Mouse (Mus musculus): Measurements from ENCODE around the gene Cst3.
A peak's percentile ranks its signal among the peaks of the same experiment; 100 is the strongest.

The Cst3 gene

DNA sequence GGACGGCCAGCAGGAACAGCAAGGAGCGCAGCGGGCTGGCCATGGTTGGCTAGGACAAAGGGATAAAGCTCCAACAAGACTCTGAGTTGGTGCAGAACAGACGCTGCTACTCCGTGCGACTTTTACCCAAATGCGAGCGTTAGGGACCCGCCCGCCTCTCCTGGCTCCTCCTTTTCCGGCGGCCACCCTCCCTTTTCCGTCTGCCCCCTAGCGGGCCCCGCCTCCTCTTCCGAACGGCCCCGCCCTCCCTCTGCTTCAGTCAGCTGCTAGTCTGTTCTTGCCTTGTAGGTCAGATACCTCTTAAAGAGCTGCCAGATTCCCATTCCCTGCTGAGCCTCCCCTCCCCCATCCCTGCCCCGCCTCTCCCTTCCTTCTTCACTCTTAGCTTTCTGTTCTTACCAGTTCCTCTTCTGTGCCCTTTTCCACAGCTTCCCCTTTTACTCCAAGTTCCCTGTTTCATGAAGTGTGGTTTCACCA, at the start of gene Cst3:
Gene Cst3 (minus strand): TSS at position 358 of the 477 bp plus-strand sequence.
- DNase-seq: peak; percentile 82

DNA sequence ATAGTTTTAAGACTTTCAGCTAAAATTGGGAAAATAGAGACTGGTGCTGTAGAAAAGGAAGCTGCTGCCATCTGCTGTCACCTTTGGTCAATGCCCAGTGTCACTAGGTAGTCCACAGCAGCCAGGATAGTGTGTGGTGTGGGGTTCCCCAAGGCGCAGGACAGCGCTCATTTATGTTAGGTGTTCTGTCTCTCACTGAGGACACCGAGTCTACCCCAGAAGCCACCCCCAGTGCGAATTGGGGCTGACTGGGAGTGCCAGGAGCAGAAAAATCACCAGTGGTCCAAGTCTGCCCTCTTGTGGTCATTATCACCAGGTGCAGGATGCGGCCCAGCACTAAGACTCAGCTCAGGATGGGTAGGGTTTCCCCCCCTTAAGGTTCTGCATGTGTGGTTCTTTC, 26.8 kb upstream of the Cst3 start:
- DNase-seq: peak; percentile 44

DNA sequence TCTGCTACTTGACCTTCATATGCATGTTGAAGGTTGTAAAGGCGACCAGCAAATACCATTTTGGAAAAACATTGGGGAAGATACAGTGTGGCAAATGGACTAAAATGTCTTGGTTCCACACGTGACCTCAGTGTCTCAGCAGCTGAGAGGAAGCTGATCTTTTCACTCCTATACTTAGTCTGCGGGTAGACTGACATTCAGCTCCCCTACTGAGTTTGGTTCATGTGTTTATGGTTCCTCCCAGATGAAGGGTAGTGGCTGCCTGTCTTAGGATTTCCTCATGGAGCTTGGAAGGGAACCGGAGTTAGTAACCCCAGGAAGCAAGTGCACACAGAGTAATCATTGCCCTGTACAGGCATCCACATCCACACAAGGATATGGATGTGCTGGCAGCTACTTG, 24.8 kb upstream of the Cst3 start:
- no peak for DNase-seq

DNA sequence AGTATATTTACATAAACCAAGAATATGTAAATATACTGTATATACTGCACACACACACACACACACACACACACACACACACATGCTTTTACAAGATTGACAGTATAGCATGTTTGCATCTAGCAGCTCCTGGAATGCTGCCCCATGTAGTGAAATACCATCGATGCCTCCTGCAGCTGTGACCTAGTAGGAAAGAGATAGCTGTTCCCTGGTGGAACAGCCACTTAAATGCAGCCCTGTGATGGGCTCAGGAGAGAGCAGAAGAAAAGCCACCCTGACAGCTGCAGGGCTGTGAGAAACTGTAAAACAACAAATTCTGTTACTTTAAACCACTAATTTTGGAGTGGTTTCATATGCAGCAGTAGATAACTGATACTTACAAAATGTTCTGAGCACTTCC, 20.7 kb upstream of the Cst3 start:
- no peak for DNase-seq

DNA sequence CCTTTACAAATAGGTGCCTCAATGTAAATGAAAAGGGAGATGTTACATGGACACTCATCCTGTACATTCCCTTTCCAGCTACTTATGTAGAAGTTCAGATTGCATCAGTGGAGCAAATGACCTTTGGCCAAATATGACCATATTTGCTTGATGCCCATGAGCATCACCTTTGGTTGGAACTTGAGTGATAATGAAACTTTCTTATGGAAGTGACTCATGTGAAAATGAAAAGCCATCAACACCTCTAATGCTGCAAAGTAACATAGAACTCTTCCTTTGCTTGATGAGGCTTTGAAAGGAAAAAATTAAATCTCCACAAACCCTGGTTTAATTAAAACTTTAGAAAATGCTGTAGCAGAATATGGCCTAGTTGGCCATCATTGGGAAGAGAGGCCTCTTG, 17.6 kb upstream of the Cst3 start:
- DNase-seq: no peak

DNA sequence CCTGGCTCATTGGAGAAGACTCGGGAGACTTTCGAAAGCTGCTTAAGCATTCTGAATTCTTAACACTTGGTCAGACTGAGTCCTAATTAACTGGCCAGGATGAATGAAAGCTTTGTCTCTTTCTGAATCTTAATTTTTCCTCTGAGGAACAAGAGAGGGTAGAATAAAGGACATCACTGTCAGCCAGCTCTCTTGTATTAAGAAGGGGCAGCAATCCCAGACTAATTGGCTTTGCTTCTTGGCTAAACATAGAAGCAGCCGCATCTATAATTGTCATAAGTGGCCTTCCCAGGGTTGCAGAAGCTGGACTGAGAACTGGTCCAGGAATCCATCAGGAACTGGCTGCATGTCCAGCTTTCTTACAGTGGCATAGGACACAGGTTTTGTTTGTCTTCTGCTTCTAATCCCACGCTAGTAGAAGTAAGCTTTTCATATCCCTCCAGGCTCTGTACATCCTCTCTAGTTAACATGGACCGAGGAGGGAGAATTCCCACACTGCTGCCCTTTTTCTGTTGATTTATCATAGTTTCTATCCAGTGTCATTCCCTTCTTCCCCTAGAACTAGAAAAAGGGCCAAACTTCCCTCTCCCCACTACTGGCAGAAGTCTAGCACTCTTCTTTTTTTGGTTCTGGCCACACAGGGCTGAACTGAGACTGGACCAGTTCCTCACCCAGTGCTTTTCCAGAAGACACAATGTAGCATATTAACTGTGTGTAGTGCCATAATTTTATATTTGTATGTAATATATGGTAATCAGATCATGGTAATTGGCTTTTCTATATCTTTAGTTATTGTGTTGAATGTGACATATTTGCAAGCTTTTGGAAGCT, 14.7 kb upstream of the Cst3 start:
- DNase-seq: no peak

DNA sequence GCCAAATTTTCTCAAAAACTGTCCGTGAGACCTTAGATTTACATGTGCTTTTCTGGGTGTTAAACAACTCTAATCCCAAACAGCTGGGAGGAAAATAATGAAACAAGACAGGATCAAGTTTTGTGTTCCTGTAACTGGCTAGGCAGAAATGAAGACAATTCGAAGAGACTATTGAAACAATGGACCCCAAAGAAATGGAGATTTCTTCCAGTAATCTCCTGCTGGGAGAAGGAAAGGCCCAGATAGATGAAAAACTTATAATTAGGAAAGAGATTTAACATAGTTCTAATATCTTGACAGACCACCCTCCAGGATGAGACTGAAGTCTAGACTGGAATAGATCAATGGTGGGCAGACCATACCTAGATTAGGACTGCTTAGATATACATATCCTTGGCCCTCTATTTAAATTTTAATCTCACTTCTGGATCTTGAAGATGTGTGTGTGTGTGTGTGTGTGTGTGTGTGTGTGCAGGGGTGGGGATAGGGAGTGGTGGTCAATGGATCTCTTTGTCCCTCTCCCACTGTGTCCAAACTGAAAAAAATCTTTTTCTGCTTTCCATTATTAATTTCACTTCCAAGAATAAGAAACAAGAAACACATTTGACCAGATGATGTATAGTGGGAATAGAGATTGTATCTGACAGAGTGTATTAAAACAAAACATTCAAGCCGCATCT, 14.0 kb upstream of the Cst3 start:
- DNase-seq: no peak

DNA sequence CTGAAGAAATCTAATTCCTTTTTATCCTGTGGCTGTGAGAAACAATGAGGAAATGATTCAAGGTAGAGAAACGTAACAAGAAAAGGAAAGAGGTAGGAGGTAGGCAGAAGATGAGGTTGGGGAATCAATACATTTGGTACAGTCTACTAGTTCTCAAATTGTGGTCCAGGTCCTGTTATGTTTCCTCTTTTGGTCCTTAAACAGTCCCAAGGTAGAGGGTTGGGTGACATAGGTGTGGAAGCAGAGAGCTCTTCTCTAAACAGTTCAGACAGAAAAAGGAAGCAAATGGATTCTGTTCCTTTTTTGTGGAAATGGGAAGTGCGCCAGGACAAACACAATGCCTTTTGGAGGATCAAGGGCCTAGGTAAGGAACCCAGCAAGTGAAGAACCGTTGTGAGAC, 13.4 kb upstream of the Cst3 start:
- DNase-seq: no peak

DNA sequence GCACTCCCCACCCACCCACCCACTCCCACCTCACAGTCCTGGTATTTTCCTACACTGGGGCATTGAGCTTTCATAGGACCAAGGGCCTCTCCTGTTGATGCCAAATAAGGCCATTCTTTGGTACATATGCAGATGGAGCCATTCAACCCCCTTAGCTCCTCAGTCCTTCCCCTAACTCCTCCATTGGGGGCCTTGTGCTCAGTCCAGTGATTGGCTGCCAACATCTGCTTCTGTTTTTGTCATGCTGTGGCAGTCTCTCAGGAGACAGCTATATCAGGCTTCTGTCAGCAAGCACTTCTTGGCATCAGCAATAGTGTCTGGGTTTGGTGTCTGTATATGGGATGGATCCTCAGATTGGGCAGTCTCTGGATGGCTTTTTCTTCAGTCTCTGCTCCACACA, 9.2 kb upstream of the Cst3 start:
- DNase-seq: no peak

DNA sequence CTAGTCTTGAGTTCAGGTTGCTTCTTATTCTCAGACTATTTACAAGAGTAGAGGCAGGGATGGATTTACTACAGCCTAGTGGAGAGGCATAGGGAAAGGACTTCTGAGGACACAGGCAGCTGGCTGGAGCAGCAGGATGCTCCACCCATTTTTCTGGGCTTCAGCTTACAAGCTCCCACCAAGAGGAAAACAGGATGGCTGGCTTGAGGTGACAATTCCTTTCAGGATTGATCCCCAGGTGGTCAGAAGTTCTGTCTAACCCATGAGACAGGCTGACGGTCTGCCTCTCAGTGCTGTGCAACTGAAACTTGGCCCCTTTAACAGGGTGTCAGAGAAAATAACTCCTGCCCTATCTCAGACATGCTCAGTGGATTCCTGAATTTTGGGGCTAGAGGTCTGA, 3.7 kb upstream of the Cst3 start:
- DNase-seq: no peak

DNA sequence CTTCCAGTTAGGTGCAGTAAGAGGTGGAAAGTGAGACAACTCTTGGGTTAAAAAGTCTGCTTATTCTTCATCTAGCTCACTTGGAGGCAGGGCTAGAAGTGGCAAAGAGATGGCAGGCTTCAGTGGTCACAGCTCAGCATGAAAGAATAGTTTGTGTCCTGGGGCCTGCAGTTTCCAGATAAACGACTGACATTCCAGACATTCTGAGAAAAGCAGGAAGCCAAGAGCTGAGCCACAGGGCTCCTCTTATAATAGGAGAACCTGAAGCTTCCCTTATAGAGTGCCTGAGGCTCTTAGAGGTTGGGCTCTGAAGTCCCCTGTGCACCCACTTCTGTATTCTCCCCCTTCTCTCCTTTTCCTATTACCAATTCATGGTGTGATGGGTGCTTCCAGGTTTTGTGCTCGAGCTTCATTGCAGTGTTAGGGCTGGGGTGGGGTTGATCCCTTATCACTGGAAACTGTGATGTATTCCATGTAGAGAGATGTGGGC, 3.2 kb upstream of the Cst3 start:
- DNase-seq: no peak

DNA sequence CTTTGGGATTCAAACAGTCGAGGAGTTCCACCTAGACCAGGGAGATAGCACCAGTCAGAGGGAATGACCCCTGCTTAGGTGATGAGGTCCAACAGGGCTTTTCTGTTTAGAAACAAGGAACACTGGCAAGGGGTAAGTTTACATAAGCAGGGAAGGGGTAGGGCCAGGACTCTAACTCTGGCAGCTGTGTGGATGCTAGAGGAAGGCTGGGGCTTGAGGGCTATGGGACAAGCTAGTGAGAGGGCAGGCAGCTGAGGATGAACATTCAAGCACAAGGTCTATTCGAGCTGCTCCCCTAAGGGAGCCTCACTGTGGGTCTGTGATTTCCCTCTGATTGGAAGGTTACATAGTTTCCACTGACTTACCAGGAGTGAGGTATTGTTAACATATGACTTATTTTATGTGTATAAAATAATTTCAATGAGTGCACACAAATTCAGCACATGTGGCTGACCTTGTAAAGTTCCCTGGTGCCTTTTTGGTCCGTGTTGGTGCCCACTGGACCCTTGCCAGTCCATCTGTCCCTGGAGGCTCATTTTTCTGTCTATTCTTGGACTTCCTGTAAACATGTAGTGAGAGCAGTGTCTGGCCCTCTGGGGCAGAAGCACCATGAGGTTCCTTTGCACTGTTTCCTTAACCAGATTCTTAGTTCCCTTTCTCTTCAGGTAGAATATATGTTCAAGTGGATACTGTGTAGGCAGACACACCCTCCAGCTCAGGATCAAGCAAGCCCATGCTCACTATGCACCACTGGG, 1.7 kb upstream of the Cst3 start:
- no peak for DNase-seq

DNA sequence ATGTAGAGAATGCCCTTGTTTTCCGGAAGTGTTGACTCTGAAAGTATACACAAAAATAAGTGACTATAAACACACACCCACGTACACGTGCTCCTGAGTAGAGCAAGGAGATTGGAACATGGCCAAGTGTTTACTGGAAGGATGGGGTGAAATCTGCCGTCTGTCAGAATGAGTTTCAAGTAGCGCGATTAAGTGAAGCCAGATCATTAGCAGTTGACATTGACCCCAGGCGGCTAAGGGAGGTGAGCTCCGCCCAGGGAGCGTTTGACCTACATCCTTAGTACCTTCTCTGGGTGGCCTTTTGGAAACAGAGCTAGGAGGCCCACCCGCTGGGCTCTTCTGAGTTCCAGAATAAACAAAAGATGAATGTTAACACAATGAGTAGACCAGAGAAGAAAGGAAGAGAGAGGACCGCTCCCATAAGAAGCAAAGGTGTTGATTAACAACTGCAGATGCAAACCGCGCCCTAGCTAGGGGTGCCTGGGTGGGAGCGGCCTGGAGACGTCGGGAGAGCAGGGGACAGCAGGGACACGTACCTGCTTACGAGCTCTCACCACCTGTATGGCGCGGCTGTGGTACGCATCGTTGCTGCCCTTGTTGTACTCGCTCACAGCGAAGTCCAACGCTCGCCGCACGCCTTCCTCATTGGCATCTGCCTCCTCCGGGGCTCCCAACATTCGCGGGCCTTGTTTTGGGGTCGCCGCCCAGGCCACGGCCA, 716 bp downstream of the Cst3 start:
- DNase-seq: peak; percentile 20

DNA sequence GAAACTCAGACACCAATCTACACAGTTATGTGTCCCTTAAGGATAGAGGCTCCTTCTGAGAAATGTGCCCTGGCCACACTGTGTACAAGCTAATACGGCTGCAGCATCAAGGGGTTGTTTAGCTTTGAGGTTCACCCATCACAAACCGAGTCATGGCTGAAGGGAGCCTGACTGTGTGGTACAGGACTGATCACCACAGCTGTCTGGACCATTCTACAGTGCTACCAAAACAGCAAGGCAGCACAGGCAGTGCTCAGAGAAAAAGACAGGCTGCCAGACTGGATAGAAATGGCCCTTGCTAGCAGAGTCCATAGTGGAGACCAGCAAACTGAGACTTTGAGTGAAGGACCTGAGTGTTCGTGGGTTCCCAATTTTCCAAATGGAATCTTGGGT, 1.3 kb downstream of the Cst3 start:
- no peak for DNase-seq

DNA sequence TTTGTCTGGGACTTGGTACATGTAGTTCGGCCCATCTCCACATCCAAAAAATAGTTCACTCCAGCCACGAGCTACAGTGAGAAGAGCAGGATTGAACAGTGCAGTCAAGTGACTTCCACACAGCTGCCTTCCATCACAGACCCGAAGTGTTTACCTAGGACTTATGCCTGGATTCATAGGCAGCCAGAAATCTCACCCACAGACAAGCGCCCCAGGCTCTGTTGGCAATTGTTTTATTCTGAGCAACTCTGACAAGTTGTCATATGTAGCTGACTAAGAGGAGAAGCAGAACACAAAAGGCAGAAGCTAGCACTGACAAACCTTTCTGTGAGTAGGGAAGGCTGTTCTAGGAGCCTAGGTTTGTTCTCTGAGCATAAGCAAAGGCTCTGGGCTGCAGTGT, 2.6 kb downstream of the Cst3 start:
- no peak for DNase-seq

DNA sequence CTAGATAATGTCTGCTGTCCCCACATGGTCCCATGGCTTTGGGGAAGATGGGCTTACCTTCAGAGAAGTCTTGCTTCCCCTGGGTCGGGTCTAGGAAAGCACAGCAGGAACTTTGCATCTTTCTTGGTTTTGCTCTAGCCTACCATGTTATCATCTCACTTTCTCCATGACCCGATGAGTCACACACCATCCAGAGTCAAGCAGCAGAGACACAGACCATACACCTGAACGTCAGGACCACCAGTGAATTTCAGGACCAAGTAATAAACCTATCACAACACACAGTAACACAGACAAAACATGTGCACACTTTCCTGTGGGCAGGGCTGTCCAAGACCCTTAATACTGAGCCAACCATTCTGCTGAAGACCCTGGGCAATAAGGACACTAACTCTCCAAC, 5.0 kb downstream of the Cst3 start:
- DNase-seq: no peak

DNA sequence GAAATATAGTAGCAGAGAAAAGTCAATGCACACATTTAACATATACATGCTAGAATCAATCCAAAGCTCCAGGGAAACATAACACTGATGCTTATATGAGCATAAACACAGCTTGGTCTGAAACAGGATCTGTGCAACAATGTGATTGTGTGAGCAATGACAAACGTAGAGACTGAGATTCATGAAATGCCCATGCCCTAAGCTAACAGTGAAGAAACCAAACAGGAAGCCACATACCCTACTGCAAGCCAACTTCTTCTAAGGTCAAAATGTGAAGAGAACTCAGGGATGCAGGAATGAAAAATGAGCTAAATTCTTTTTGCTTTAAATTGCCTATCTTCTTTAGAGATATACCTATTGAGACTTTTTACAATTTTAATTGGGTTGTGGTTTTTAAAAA, 6.5 kb downstream of the Cst3 start:
- no peak for DNase-seq

DNA sequence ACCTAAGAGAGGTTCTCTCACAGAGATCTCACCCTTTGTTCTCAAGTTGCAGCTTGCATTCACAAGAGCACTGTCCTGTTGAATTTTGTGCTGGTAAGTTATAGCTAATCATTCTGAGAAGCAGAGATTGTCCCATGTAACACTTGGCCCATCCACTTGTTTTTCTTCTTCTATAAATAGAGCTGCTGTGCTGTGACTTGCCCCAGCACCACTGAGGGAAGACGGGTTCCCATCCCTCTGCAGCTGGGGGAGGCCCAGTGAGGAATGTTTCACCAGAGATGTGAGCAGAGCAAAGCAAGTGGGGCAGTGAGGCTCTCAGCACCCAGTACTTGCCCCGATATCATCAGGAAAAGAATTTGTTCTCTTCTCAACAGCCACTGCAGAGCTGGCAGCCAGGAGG, 10.5 kb downstream of the Cst3 start, which contains the start of gene 9230104L09Rik:
Gene 9230104L09Rik (minus strand): TSS at position 73 of the 400 bp plus-strand sequence.
- DNase-seq: no peak

DNA sequence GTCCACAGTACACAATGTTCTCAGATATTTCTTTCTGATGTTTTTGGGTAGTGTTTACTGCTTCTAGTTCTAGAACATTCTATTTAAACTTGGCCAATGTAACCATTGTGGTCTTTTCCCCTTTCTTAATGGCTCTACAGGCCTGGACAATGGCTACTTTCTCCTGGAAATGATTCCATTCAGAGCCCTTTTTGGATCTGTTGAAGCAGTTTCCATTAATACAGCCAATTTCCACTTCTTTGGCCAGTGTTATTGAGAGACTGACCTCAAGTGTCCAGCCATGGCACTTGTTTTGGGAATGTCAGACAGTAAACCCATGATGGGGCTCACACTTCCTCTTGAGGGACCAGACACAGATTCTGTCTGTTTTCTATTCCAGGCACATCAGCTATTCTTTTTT, 13.8 kb downstream of the Cst3 start:
- no peak for DNase-seq

DNA sequence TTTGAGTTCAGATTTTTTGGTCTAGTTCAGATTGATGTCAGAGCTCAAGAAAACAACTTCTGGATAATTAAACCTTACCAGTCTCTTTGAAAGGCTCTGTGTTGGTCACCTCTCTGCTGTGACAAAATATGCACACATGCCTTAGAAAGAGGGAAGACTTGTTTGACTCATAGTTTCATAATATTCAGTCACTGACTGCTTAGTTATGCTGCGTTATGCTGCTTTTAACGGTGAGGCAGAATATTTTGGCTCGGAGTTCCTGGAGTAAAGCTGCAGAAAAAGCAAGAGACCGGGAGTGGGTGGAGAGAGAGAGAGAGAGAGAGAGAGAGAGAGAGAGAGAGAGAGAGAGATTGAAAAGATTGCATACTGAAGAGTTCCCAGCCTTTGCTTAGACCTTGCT, 14.5 kb downstream of the Cst3 start:
- DNase-seq: no peak

DNA sequence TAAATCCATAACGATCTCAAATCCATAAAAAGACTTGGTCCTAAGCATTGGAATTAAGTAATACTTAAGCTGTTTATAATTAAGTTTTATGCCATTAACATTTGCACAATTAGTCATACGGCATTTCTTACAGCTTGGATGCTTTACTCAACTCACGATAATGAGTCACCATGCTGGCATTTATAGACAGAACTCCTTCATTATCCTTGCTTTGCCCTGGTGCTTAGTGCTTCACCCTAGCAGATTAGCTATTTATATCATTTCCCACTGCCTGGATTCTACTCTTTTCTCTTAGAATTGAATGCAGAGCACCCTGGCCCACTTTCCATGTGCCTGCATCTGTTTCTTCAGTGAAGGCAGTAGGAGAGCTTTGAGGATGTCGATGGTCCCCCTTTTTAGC, 18.0 kb downstream of the Cst3 start:
- no peak for DNase-seq

DNA sequence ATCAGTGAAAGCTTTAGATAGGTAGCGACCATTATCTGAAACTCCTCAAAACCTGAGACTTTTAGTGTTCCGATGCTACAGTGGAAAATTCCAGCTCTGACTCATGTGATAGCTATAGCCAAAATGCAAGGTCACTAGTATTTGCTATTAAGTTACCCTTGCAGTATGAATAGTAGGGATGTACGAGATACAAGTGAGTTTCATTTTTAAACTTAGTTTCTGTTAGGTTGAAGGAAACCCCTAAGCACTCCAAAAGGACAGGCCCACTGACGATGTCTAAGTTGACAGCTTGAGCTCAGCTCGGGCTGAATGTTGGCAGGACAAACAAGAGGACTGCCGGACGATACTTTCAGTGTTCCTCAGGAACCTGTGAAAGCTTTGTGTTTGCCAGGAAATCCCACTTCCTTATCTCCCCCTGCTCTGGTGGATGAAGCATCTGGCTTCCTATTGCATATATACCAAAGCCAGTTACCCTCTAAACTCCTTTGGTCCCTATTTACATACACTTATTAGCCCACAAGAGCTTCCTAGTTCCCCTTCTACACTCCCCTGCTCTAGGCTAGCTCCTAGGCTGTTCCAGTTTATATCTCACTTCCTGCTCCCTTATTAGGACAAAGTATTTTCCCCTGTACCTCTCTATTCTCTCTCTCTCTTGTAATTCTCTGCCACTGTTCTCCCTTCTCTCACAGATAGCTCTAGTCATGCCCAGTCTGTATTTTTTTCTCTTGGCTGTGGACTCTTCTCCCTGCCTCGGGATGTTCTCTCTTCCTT, 18.7 kb downstream of the Cst3 start:
- no peak for DNase-seq
